Mouse (Mus musculus) lung, adult 18-20 months (tissue): ENCODE measurements at regions not wholly inside any gene's neighbourhood (a gene's known extent, or its start where the extent isn't known, plus 50 kb on each side); places are given as distances from the start of the nearest gene placed in this dataset.

ENCODE experiments used
- DNase-seq, 2 experiments: peaks; one replicate each; pipeline ENCODE4 v3.0.0; 2022; ENCODE audit warnings: mixed read lengths in 2 of 2

- DNase-seq: peak in 1 of 2 experiments; percentile 39
Measured at GRCm38 (mm10) chr15:97458748-97459221, 211.7 kb upstream of the Amigo2 start.

DNA sequence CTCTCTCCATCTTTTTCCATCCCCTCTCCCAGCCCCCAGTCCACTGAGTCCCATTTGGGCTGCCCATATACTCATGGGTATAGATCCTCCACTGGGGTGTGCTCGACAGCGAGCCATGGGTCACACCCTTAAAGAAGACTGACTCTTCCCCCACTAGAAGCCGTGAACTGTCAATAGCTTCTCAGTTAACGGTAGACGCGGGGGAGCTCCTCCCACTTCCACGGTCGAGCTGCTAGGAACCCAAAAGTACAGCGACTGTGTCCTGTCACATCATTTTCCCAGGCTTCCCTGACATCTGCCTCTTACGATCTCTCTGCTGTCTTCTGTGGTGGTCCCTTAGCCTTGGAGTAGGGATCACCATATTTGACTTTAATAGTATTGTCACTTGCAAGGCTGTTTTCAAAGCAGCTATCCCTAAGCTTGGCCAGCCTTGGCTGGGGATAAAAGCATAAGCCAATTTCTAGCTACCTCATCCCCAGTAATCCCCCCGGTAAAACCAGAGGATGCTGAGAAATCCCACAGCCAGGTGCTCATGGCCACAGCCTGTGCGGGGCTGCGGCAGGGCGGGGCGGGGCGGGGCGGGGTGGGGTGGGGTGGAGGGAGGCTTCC lies 211.2 kb upstream of the Amigo2 start:
- DNase-seq: no peak

DNA sequence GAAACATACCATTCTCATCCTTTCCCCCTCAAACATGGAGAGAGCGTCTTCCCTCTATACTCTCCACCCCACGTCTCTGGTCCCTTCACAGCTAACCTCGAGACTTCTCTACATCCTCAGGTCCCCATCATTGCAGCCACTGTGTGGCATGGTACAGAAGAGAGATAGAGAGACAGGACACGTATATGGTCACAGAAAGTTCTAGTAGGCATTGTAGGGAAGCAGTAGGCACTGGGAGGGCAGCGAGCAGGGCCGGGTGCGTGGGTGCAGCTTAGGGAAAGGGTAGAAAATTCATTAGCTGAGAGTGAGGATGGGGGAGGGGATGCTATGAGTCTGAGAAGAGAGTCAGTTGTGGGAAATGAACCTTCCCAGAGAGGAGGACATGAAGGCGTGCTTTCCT lies 210.4 kb upstream of the Amigo2 start:
- no peak for DNase-seq

- no peak for DNase-seq
Measured at GRCm38 (mm10) chr15:97456991-97457390, 209.9 kb upstream of the Amigo2 start.

GRCm38 (mm10) chr15:97455672-97456071 lies 208.6 kb upstream of the Amigo2 start:
- no peak for DNase-seq

GRCm38 (mm10) chr15:97449724-97450123 lies 202.6 kb upstream of the Amigo2 start:
- DNase-seq: no peak

DNA sequence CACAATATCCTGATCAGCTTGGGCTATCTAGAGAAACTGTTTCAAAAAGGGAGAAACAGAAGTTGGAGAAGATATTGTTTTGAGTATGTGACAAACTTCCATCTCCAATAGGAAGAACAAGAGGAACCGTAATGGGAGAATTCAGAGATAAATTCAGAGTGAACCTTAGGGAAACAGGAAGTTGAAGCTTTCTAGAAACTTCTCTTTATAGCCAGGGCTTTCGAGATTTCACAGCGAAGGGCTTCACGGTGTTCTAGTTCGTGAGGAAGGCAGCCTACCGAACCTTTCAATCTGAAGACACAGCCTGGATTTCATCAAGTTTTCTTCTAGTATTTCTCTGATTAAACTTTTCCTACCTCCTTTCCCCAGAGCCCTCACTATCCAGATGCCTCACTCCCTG lies 201.9 kb upstream of the Amigo2 start:
- DNase-seq: no peak

DNA sequence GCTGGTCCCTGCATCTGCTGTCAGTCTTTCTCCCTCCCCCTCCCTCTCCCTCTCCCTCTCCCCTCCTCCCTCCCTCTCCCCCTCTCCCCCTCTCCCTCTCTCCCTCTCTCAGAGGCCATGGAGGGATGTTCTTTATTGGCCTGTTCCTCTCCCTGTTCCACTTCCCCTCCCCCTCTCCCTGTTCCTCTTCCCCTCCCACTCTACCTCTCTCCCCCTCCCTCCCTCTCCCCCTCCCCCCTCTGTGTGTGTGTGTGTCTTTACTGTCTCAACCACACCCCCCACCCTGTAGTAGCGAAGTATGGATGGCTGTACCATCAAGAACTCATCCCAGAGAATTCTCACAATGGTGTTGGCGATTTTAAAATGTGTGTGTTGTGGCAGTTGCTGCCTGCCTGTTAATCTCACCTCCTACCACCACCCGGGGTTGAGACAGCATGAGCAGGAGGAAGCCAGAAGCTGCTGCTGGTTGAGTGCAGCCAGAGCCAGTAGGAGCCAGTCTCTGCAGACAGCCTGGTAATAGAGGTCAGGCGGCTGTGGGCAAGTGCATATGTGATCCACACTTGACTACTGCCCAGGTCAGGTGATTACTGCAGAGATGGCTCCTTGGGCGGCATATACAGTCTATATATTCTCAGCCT lies 201.3 kb upstream of the Amigo2 start:
- DNase-seq: no peak

DNA sequence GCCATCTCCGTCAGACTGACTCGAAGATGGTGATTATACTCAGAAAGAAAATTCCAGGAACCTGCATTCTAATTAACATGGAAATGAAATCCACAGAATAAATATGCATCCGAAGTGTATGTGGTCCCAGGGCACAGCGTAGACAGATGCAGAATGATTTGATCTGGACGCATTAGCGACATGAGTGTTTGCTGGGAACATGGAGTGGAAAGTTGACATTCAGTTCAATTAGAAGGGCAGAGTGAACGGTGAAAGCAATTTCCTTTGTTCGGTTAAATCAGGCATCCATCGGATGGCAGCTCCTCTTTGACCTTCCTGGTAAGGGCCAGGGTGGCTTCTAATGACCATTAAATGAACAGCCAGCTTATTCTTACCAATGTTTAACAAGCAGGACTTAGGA lies 199.1 kb upstream of the Amigo2 start:
- DNase-seq: no peak

- DNase-seq: no peak
Measured at GRCm38 (mm10) chr15:97438235-97438760, 191.2 kb upstream of the Amigo2 start.
